Mouse (Mus musculus) MEL (cell line): Measurements from ENCODE around the gene Cela3b. TPM values are rescaled to one million over a fixed set of nuclear protein-coding genes. Genes with fewer than 3 reads are reported as not detected.

ENCODE experiments used
- DNase-seq: peaks from one replicate; pipeline ENCODE4 v3.0.0; 2011; ENCODE audit warnings: low read depth, low spot score
- H3K27ac ChIP-seq: 2 replicates; pipeline ENCODE4 v1.5.1; 2012; ENCODE audit warnings: low read depth, mild to moderate bottlenecking, control low read depth, low read length, moderate library complexity; ENCODE audit not compliant: control insufficient read depth
- H3K27me3 ChIP-seq, 2 experiments: fragments of 150-350 bp in 1 of 2; sonication (generic) in 1 of 2; 2 replicates each; pipeline ENCODE4 v1.6.1; 2012; ENCODE audit warnings: low read length in 2 of 2, mild to moderate bottlenecking in 2 of 2, improper control_type of control experiment in 1 of 2, moderate library complexity in 1 of 2; ENCODE audit not compliant: insufficient read depth in 2 of 2, control insufficient read depth in 1 of 2
- H3K36me3 ChIP-seq, 2 experiments: 2 replicates each; pipeline ENCODE4 v1.6.1; 2012 to 2014; ENCODE audit warnings: low read length in 2 of 2, improper control_type of control experiment in 1 of 2, inconsistent platforms in 1 of 2, mild to moderate bottlenecking in 1 of 2; ENCODE audit not compliant: insufficient read depth in 2 of 2, control insufficient read depth in 1 of 2
- H3K4me1 ChIP-seq, 2 experiments: fragments of 150-350 bp in 1 of 2; sonication (generic) in 1 of 2; 2 replicates each; pipeline ENCODE4 v1.6.1; 2012; ENCODE audit warnings: low read length in 2 of 2, improper control_type of control experiment in 1 of 2, mild to moderate bottlenecking in 1 of 2; ENCODE audit not compliant: insufficient read depth in 2 of 2, control insufficient read depth in 1 of 2
- H3K4me3 ChIP-seq, 2 experiments: fragments of 150-350 bp in 1 of 2; sonication (generic) in 1 of 2; 2 replicates each; pipeline ENCODE4 v1.5.1; 2012; ENCODE audit warnings: low read depth in 2 of 2, low read length in 2 of 2, mild to moderate bottlenecking in 2 of 2, moderate library complexity in 2 of 2, control low read depth in 1 of 2, improper control_type of control experiment in 1 of 2; ENCODE audit not compliant: control insufficient read depth in 1 of 2, insufficient read depth in 1 of 2
- H3K79me2 ChIP-seq: 2 replicates; pipeline ENCODE4 v1.6.1; 2012; ENCODE audit warnings: mild to moderate bottlenecking, low read length, moderate library complexity; ENCODE audit not compliant: control insufficient read depth, poor library complexity, insufficient read depth
- H3K9ac ChIP-seq: 2 replicates; pipeline ENCODE4 v1.6.1; 2012; ENCODE audit warnings: low read depth, mild to moderate bottlenecking, control low read depth, low read length, moderate library complexity; ENCODE audit not compliant: control insufficient read depth, poor library complexity, severe bottlenecking
- H3K9me3 ChIP-seq: fragments of 150-350 bp; sonication (generic); replicated peaks from 2 replicates; pipeline ENCODE4 v1.6.1; 2012; ENCODE audit warnings: mild to moderate bottlenecking, low read length, improper control_type of control experiment, moderate library complexity; ENCODE audit not compliant: insufficient read depth
- BHLHE40 ChIP-seq: IDR thresholded peaks from 2 replicates; pipeline ENCODE4 v1.6.1; 2012; ENCODE audit warnings: low read depth, mild to moderate bottlenecking, inconsistent platforms, low read length, improper control_type of control experiment, borderline replicate concordance
- ETS1 ChIP-seq: IDR thresholded peaks from 2 replicates; pipeline ENCODE4 v1.6.1; 2012; ENCODE audit warnings: low read depth, mild to moderate bottlenecking, inconsistent platforms, low read length, improper control_type of control experiment, moderate library complexity
- MAX ChIP-seq: IDR thresholded peaks from 2 replicates; pipeline ENCODE4 v1.6.1; 2011; ENCODE audit warnings: low read length, improper control_type of control experiment
- MXI1 ChIP-seq: IDR thresholded peaks from 2 replicates; pipeline ENCODE4 v1.6.1; 2011; ENCODE audit warnings: mild to moderate bottlenecking, low read depth, low read length, improper control_type of control experiment
- polyA plus RNA-seq, 2 experiments: library from polyadenylated mRNA; stranded (reverse) in 1 of 2; unstranded in 1 of 2; fragments of >175 nt in 1 of 2; fragments of >200 nt in 1 of 2; gene quantifications; 2 replicates each; pipeline versions ENCODE4 v1.2.1 to v1.2.4; 2012; ENCODE audit warnings: low replicate concordance in 2 of 2, low read depth in 1 of 2; ENCODE audit not compliant: insufficient read length in 2 of 2, insufficient read depth in 1 of 2, missing spikeins in 1 of 2
- total RNA-seq: library from RNA; depleted of rRNA; stranded (reverse); fragments of 300-350 nt; gene quantifications from 2 replicates; pipeline ENCODE4 v1.2.3, GENCODE M21; 2012; rRNA removed

The Cela3b gene
- total and polyA plus RNA-seq, 3 experiments, result not detected

- DNase-seq, result no peak
- Histone ChIP-seq H3K4me3 (no peak overlapping the region), H3K36me3 (no peaks in the 10 kb centered on the region; a peak in 2 of 4 replicates), H3K9ac (no peak overlapping the region)
- TF ChIP-seq MAX (no peak), BHLHE40 (no peak)
- TF ChIP-seq, all 39 proteins: peak for 0
- peaks cover 0 to 19% of the 10 kb centered on the region in 2 experiments; a peak in 2 of 4 replicates for H3K4me1 ChIP-seq
- H3K79me2 ChIP-seq, result no peaks in the 10 kb centered on the region
- H3K27ac ChIP-seq, result no peak overlapping the region
- no peaks in the 10 kb centered on the region for H3K27me3 ChIP-seq
- H3K9me3 ChIP-seq, result no peaks in the 10 kb centered on the region
These were observed 56.6 kb downstream of the Cela3b start for GRCm38 (mm10) chr4:137373711-137374110.

- H3K36me3 ChIP-seq, result peaks cover 0 to 4% of the 10 kb centered on the region in 2 experiments; a peak in 2 of 4 replicates
- no peaks in the 10 kb centered on the region for H3K9me3 ChIP-seq
- H3K4me3 ChIP-seq, result peak overlapping the region; percentile 61 to 64
- peak; percentile 45 for DNase-seq
- peaks cover 0 to 25% of the 10 kb centered on the region in 2 experiments; a peak in 2 of 4 replicates for H3K4me1 ChIP-seq
- no peaks in the 10 kb centered on the region for H3K79me2 ChIP-seq
- H3K27me3 ChIP-seq, result no peaks in the 10 kb centered on the region
- H3K27ac ChIP-seq, result no peak overlapping the region
- H3K9ac ChIP-seq, result peak overlapping the region; percentile 49
- TF ChIP-seq ETS1 (no peak), MXI1 (0 out of 2 replicates have a peak, but pooled peaks have one; percentile 26)
These were observed 58.5 kb downstream of the Cela3b start for GRCm38 (mm10) chr4:137371596-137372523.

Other genes starting within 250 kb of the Cela3b start
- not detected in 2 replicates for gene Wnt4, start 153.1 kb downstream of the Cela3b start, total RNA-seq
- gene Wnt4, start 153.1 kb downstream of the Cela3b start, polyA plus RNA-seq, result not detected
- gene Cdc42, start 72.8 kb downstream of the Cela3b start, total RNA-seq, result 173 and 174 TPM in 2 replicates
- gene Cdc42, start 72.8 kb downstream of the Cela3b start, polyA plus RNA-seq, result 100 to 1,000 TPM; 117 to 203 TPM
- not detected in 2 replicates for gene Cela3a, start 20.7 kb downstream of the Cela3b start, total RNA-seq
- gene Cela3a, start 20.7 kb downstream of the Cela3b start, polyA plus RNA-seq, result not detected
- not detected in 2 replicates for gene 1700013G24Rik, start 22.7 kb upstream of the Cela3b start, total RNA-seq
- gene 1700013G24Rik, start 22.7 kb upstream of the Cela3b start, polyA plus RNA-seq, result not detected
- 0.04 TPM in 1 of 2 replicates, not detected in the other for gene Hspg2, start 38.2 kb upstream of the Cela3b start, total RNA-seq
- gene Hspg2, start 38.2 kb upstream of the Cela3b start, polyA plus RNA-seq, result under 1 TPM in 1 of 2 experiments, not detected in 1; 0.04 TPM
- gene Ldlrad2, start 144.0 kb upstream of the Cela3b start, total RNA-seq, result not detected in 2 replicates
- gene Ldlrad2, start 144.0 kb upstream of the Cela3b start, polyA plus RNA-seq, result not detected
- gene Usp48, start 163.2 kb upstream of the Cela3b start, total RNA-seq, result 25.4 and 27.1 TPM in 2 replicates
- 10 to 100 TPM in 1 of 2 experiments, not detected in 1; 99.6 TPM for gene Usp48, start 163.2 kb upstream of the Cela3b start, polyA plus RNA-seq
- gene Rap1gap, start 234.2 kb upstream of the Cela3b start, total RNA-seq, result 7.6 and 7.7 TPM in 2 replicates
- 10 to 100 TPM in 1 of 2 experiments, not detected in 1; 42.6 TPM for gene Rap1gap, start 234.2 kb upstream of the Cela3b start, polyA plus RNA-seq